Mouse (Mus musculus) heart, embryonic 11.5 days (tissue): Measurements from ENCODE around the gene Ano6. TPM values are rescaled to one million over a fixed set of nuclear protein-coding genes. Genes with fewer than 3 reads are reported as not detected.
A peak's percentile ranks its signal among the peaks of the same experiment; 100 is the strongest.

ENCODE experiments used
- ATAC-seq: fragments of 200-750 bp; cut with Nextera tagmentation; replicated peaks from 2 replicates; pipeline ENCODE4 v1.8.0; 2017; ENCODE audit warnings: moderate library complexity; ENCODE audit not compliant: insufficient number of reproducible peaks, low FRiP score, low TSS enrichment
- H3K27ac ChIP-seq: fragments of 300-500 bp; sonication (generic); 2 replicates; pipeline ENCODE4 v1.5.1; 2014; ENCODE audit warnings: mild to moderate bottlenecking, low read depth, low read length
- H3K27me3 ChIP-seq: fragments of 300-500 bp; sonication (generic); 2 replicates; pipeline ENCODE4 v1.6.1; 2014; ENCODE audit warnings: mild to moderate bottlenecking, low read length, mixed read lengths; ENCODE audit not compliant: control insufficient read depth, insufficient read depth
- H3K36me3 ChIP-seq: fragments of 300-500 bp; sonication (generic); 2 replicates; pipeline ENCODE4 v1.6.1; 2014; ENCODE audit warnings: mild to moderate bottlenecking, low read length, moderate library complexity, mixed read lengths; ENCODE audit not compliant: control insufficient read depth, insufficient read depth
- H3K4me1 ChIP-seq: fragments of 300-500 bp; sonication (generic); 2 replicates; pipeline ENCODE4 v1.6.1; 2014; ENCODE audit warnings: low read length; ENCODE audit not compliant: control insufficient read depth, insufficient read depth
- H3K4me2 ChIP-seq: fragments of 300-500 bp; sonication (generic); 2 replicates; pipeline ENCODE4 v1.6.1; 2014; ENCODE audit warnings: mild to moderate bottlenecking, moderate library complexity
- H3K4me3 ChIP-seq: fragments of 300-500 bp; sonication (generic); 2 replicates; pipeline ENCODE4 v1.5.1; 2014; ENCODE audit warnings: low read depth, low read length
- H3K9ac ChIP-seq: fragments of 300-500 bp; sonication (generic); 2 replicates; pipeline ENCODE4 v1.6.1; 2014; ENCODE audit warnings: mild to moderate bottlenecking, low read depth, low read length, moderate library complexity
- H3K9me3 ChIP-seq: fragments of 300-500 bp; sonication (generic); replicated peaks from 2 replicates; pipeline ENCODE4 v1.6.1; 2016; ENCODE audit warnings: low read length; ENCODE audit not compliant: control insufficient read depth
- WGBS: fragments of 180-500 bp; shearing (Covaris S2); extraction: QIAGEN DNeasy Blood & Tissue Kit; methylation state at CpG from one replicate; pipeline ENCODE4 v1.1.7; 2014; ENCODE audit not compliant: insufficient replicate concordance; 5-methylcytosine and 5-hydroxymethylcytosine counted together
- polyA plus RNA-seq: library from polyadenylated mRNA; unstranded; fragments of >200 nt; fragmentation: Nextera tagmentation; extraction: Ambion mirVana; gene quantifications from 2 replicates; pipeline ENCODE4 v1.2.1, GENCODE M21; 2014

Gene Ano6
- polyA plus RNA-seq, 1 experiment from 2014 or later = 40.9 TPM

DNA sequence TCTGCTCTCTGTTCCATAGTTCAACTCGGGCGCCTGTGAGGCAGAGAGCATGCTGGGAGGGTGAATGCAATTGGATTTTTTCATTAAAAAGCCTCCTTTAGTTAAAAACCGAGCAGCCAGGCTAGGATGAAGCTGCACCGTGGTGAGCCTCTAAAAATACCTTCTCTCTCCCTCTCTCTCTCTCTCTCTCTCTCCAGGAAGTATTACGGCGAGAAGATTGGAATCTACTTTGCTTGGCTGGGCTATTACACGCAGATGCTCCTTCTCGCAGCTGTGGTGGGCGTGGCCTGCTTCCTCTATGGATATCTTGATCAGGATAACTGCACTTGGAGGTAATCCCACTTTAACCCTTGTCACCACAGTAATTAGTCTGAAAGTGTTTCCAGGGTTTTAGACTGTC, 129.4 kb downstream of the Ano6 start:
- WGBS = 52% methylated on average over 9 of the region's 9 CpGs
- Histone ChIP-seq H3K9me3 (no peaks in the 10 kb centered on the region), H3K4me1 (peaks cover 13% of the 10 kb centered on the region), H3K27ac (no peak overlapping the region), H3K4me2 (no peak overlapping the region), H3K4me3 (no peak overlapping the region), H3K27me3 (no peaks in the 10 kb centered on the region), H3K9ac (no peak overlapping the region), H3K36me3 (peaks cover 3% of the 10 kb centered on the region)
- ATAC-seq = no peak

DNA sequence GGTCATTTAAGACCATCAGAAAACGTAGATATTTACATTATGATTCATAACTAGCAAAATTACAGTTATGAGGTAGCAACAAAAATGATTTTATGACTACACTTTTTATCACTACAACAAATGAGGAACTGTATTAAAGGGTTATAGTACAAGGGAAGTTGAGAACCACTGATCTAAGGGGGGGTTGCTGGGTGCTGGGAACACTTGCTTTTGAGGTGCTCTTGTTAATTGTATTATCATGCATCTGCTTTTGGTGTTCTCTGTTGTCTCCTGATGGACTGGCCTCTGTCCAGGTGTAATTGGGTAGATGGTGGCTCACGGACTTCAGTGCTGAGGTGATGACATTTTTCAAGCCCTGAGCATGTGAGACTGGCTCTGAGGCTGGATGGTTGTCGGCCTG, 130.4 kb downstream of the Ano6 start:
- WGBS = 81% methylated on average over 3 of the region's 3 CpGs
- no peak overlapping the region for H3K4me2 ChIP-seq
- no peak overlapping the region for H3K4me3 ChIP-seq
- no peak overlapping the region for H3K27ac ChIP-seq
- peaks cover 13% of the 10 kb centered on the region for H3K4me1 ChIP-seq
- peaks cover 3% of the 10 kb centered on the region for H3K36me3 ChIP-seq
- H3K9ac ChIP-seq = no peak overlapping the region
- ATAC-seq = no peak
- H3K9me3 ChIP-seq = no peaks in the 10 kb centered on the region
- no peaks in the 10 kb centered on the region for H3K27me3 ChIP-seq

DNA sequence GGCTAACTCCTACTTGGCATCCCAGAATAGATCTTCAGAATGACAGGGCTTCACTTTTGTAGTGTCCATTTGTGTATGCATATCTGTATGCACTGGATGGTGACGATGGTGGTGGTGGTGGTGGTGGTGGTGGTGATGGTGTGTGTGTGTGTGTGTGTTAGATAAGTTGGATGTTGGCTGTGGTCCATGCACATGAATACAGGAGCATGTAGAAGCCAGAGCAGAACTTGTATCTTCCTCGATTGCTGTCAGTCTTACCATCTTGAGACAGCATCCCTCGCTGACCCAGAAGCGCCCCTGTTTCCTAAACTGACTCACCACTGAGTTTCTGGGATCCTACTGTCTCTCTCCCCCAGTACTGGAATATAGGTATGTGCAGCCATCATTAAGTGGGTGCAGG, 131.0 kb downstream of the Ano6 start:
- WGBS = 84% methylated on average over 4 of the region's 4 CpGs
- Histone ChIP-seq H3K27ac (no peak overlapping the region), H3K4me3 (no peak overlapping the region), H3K27me3 (no peaks in the 10 kb centered on the region), H3K4me2 (no peak overlapping the region), H3K4me1 (peaks cover 13% of the 10 kb centered on the region), H3K9me3 (no peaks in the 10 kb centered on the region), H3K9ac (no peak overlapping the region), H3K36me3 (peaks cover 3% of the 10 kb centered on the region)
- ATAC-seq = no peak

DNA sequence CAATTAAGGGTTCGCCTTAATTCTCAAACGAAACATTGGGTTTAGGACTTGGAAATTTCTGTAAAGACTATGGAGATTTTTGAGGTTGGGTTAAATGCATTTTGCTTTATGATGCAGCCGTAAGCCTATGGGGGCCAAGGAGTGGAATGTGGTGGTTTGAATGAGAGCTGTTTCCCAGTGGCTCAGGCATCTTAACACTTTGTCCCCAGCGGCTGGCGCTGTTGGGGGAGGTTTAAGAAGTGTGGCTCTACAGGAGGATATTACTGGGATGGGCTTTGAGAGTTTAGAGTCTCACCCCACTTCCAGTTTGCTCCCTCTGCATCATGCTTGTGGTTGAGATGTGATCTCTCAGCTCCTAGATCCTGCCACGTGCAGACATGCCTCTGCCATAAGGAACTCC, 131.9 kb downstream of the Ano6 start:
- H3K4me2 ChIP-seq = no peak overlapping the region
- peaks cover 3% of the 10 kb centered on the region; the same call in 1 of the 2 replicates for H3K36me3 ChIP-seq
- peaks cover 13% of the 10 kb centered on the region for H3K4me1 ChIP-seq
- no peak for ATAC-seq
- WGBS = 83% methylated on average over 6 of the region's 6 CpGs
- no peak overlapping the region for H3K4me3 ChIP-seq
- H3K9me3 ChIP-seq = no peaks in the 10 kb centered on the region
- no peaks in the 10 kb centered on the region for H3K27me3 ChIP-seq
- H3K9ac ChIP-seq = no peak overlapping the region
- H3K27ac ChIP-seq = no peak overlapping the region

DNA sequence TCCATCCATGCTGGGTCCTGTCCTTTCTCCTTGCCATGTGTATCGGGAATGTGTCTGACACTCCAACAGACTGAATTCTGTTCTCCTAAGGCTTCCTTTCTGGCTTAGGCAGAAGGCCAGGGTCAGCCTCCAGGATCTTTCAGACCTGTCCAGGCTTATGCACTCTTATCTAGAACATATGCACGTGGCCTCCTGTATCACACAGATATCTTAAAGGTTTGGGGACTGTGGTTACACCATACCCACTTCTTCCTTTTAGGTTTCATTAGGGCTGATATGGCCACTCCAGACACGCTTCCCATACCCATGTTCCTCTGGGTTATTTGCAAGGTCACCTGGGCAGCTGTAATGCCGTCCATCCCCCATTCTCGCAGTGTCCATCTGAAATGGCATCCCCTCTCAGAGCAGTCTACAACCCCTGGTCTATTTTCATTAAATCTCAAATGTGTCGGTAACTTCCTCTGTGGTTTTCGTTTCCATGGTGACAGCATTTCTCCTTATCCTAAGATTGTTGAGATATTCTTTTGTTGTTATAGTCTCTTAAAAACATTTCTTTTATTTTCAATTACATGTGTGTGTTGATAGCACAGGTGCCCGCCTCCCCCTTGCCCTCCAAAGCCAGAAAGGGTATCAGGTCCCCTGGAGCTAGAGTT, 134.8 kb downstream of the Ano6 start:
- no peaks in the 10 kb centered on the region for H3K27me3 ChIP-seq
- H3K27ac ChIP-seq = no peak overlapping the region
- no peak overlapping the region for H3K9ac ChIP-seq
- WGBS = 76% methylated on average over 8 of the region's 8 CpGs
- H3K9me3 ChIP-seq = no peaks in the 10 kb centered on the region
- H3K4me3 ChIP-seq = no peak overlapping the region
- H3K4me2 ChIP-seq = no peak overlapping the region
- ATAC-seq = no peak
- peaks cover 10% of the 10 kb centered on the region for H3K4me1 ChIP-seq
- peaks cover 5% of the 10 kb centered on the region for H3K36me3 ChIP-seq

DNA sequence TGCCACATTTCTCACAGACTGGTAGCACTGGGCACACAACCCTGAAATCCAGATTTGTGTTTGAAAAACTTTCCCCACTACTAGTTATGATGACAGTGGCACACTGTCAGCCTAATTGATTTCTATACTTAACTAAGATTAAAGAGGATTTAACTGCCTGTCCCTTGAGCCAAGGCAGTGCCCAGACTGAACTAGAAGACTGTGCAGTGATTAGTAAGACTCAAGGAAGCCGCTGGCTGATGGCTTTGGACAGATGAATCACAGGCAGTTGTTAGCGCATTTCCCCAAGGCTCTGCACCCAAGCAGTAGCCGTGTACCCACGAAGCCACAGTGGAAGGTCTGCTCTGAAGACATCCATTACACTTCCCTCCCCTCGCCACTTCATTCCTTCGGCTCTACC, 138.4 kb downstream of the Ano6 start:
- 88% methylated on average over 6 of the region's 6 CpGs for WGBS
- Histone ChIP-seq H3K36me3 (peaks cover 7% of the 10 kb centered on the region), H3K4me3 (no peak overlapping the region), H3K4me1 (peaks cover 4% of the 10 kb centered on the region; the same call in 1 of the 2 replicates), H3K27ac (no peak overlapping the region), H3K9ac (no peak overlapping the region), H3K9me3 (no peaks in the 10 kb centered on the region), H3K4me2 (no peak overlapping the region), H3K27me3 (no peaks in the 10 kb centered on the region)
- no peak for ATAC-seq

DNA sequence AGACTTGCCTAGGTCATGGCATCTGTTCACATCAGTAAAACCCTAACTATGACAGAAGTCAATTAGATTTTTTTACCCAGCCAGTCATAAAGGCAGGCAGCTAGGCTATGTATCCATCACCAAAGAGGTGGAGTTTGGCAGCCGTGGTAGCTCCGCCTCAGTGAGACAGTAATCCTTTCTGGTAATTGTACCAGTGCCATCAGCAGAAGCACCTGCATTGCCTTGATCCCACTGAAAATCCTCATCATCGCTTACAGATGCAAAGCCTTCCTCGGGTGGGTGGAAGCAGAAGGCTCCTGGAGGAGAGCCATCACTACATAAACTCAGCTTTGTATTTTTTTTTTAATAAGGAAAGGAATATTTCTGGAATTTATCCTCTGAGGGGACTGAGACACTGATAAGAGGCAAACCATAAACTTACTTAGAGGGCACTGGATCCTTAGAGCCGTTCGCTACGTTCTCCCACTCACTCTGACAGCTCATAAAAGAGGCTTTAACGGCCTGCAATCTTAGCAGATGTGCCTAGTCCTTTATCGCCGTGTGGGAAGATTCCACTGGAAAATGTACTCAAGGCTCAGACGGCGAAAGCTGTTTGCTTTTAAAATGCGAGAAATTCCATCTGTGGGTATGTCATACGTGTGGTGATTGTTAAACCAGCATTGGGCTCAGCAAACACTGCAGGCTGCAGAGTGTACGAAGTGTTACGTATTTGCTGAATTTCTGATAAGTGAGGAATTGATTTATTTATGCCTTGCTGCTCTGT, 140.6 kb downstream of the Ano6 start:
- Histone ChIP-seq H3K36me3 (peaks cover 7% of the 10 kb centered on the region), H3K9me3 (no peaks in the 10 kb centered on the region), H3K4me1 (no peaks in the 10 kb centered on the region), H3K4me2 (no peak overlapping the region), H3K27ac (peak overlapping the region; percentile 10; the same call in 1 of the 2 replicates), H3K27me3 (no peaks in the 10 kb centered on the region), H3K9ac (no peak overlapping the region), H3K4me3 (no peak overlapping the region)
- 57% methylated on average over 16 of the region's 16 CpGs for WGBS
- ATAC-seq = no peak

DNA sequence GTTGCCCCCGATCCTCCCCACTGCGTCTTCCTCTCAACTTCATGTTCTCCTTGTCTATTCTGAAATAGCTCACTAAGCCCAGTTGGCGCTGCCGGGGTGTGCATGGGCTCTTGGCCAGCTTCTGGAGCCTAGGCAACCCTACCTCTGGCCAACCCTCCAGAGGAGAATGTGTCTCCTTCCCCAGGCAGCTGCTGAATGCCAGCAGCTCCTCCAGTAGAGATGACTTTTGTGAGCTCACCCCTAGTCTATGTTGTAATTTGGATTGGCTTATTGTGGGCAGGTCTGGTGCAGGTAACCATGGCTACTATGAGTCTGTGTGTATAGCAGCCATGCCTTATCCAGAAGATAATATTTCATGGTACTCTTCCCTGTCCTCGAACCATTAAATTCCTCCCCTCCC, 141.7 kb downstream of the Ano6 start:
- Histone ChIP-seq H3K9ac (no peak overlapping the region), H3K4me2 (no peak overlapping the region), H3K4me3 (no peak overlapping the region), H3K27me3 (no peaks in the 10 kb centered on the region), H3K36me3 (peaks cover 7% of the 10 kb centered on the region), H3K9me3 (no peaks in the 10 kb centered on the region), H3K27ac (no peak overlapping the region), H3K4me1 (no peaks in the 10 kb centered on the region)
- WGBS = 88% methylated on average over 5 of the region's 5 CpGs
- ATAC-seq = no peak
